Mouse (Mus musculus) forebrain, embryonic 15.5 days (tissue): ENCODE data around the gene Rab3c. TPM values are rescaled to one million over a fixed set of nuclear protein-coding genes. Genes with fewer than 3 reads are reported as not detected.

Experiments
- ATAC-seq: fragments of 200-750 bp; cut with Nextera tagmentation; replicated peaks from 2 replicates; pipeline ENCODE4 v1.8.0; 2017; ENCODE audit warnings: mild to moderate bottlenecking, moderate TSS enrichment, moderate library complexity
- H3K27ac ChIP-seq: fragments of 300-500 bp; sonication (generic); replicated peaks from 2 replicates; pipeline ENCODE4 v1.5.1; 2015; ENCODE audit warnings: mild to moderate bottlenecking, inconsistent platforms
- H3K27me3 ChIP-seq: fragments of 300-500 bp; sonication (generic); 2 replicates; pipeline ENCODE4 v1.6.1; 2015; ENCODE audit warnings: inconsistent platforms
- H3K36me3 ChIP-seq: fragments of 300-500 bp; sonication (generic); 2 replicates; pipeline ENCODE4 v1.6.1; 2015; ENCODE audit warnings: mild to moderate bottlenecking, inconsistent platforms
- H3K4me1 ChIP-seq: fragments of 300-500 bp; sonication (generic); 2 replicates; pipeline ENCODE4 v1.6.1; 2015; ENCODE audit warnings: inconsistent platforms
- H3K4me2 ChIP-seq: fragments of 300-500 bp; sonication (generic); replicated peaks from 2 replicates; pipeline ENCODE4 v1.6.1; 2015; ENCODE audit warnings: mild to moderate bottlenecking, inconsistent platforms
- H3K4me3 ChIP-seq: fragments of 300-500 bp; sonication (generic); 2 replicates; pipeline ENCODE4 v1.5.1; 2015; ENCODE audit warnings: mild to moderate bottlenecking, inconsistent platforms
- H3K9ac ChIP-seq: fragments of 300-500 bp; sonication (generic); replicated peaks from 2 replicates; pipeline ENCODE4 v1.6.1; 2015; ENCODE audit warnings: mild to moderate bottlenecking, inconsistent platforms
- H3K9me3 ChIP-seq: fragments of 300-500 bp; sonication (generic); 2 replicates; pipeline ENCODE4 v1.6.1; 2016; ENCODE audit warnings: inconsistent platforms
- WGBS: fragments of 180-500 bp; shearing (Covaris S2); methylation state at CpG from one replicate; pipeline ENCODE4 v1.1.7; 2015; ENCODE audit warnings: mixed read lengths; 5-methylcytosine and 5-hydroxymethylcytosine counted together
- polyA plus RNA-seq: library from polyadenylated mRNA; unstranded; fragments of >200 nt; fragmentation: Nextera tagmentation; extraction: Ambion mirVana; gene quantifications from 2 replicates; pipeline ENCODE4 v1.2.1, GENCODE M21; 2015

Rab3c gene
- polyA plus RNA-seq, 1 experiment from 2014 or later = 128 TPM

DNA sequence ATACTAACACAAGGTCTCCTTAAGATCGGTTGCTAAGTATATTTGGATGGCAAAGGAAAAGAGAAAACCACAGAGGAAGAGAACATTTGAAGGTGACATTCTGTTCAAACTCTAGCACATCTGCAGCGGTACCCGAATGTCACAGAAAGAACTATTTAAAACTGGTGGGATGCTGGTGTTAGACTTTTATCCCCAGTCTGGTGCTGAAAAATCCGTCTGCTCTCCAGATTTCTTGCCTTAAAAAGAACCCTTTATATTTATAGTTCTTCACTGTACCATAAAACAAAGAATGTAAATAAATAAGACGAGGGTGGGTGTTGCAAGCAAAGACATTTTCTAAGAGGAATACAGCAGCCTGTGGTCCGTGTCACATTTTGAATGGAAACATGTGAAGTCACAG lies 105.1 kb downstream of the Rab3c start:
- Histone ChIP-seq H3K9ac (no peak overlapping the region), H3K4me2 (no peak overlapping the region), H3K4me1 (no peaks in the 10 kb centered on the region), H3K27me3 (no peaks in the 10 kb centered on the region), H3K27ac (no peak overlapping the region), H3K4me3 (no peak overlapping the region), H3K9me3 (no peaks in the 10 kb centered on the region), H3K36me3 (no peaks in the 10 kb centered on the region)
- ATAC-seq = no peak
- 81% methylated on average over 6 of the region's 6 CpGs for WGBS

DNA sequence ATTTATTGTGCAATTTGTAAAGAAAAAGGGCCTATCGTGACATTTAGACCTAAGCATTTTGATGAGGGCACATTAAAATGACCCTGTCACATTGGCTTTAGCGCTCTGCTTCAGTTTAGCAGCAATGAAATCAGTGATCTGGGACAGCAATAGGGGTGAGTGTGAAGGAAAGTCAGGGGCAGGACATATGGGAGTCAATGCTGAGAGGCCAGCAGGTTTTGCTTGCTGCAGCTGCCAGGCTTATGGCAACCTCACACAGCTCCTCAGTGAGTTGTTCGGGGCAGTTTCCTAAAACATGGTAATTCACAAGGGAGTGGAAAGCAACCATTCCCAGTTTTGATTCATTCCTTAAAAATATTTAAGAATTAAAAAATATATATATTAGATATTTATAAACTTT lies 111.1 kb downstream of the Rab3c start:
- Histone ChIP-seq H3K4me2 (no peak overlapping the region), H3K4me1 (peaks cover 29% of the 10 kb centered on the region), H3K36me3 (no peaks in the 10 kb centered on the region), H3K27me3 (no peaks in the 10 kb centered on the region), H3K27ac (peak overlapping the region; percentile 55; the same call in 1 of the 2 replicates), H3K9me3 (no peaks in the 10 kb centered on the region), H3K4me3 (no peak overlapping the region), H3K9ac (no peak overlapping the region)
- 69% methylated on average over 3 of the region's 3 CpGs for WGBS
- ATAC-seq = no peak

DNA sequence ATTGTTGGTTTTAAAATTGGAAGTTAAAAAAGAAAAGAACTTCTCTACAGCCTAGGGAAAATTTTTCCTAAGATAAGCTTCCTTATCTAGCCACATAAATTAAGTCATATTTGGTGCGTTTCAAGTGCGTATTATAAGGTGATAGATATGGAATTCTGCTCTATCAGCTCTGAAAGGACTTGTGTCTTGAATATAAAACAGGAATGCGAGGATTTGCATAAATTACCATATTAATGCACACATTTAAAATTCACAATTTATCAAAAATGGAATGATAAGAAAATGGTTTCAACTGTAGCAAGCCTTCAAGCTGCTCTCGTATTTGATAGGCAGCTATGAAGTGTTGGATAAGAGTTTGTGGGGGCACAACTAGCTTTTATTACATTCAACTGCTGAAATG lies 111.6 kb downstream of the Rab3c start:
- 32% methylated on average over 4 of the region's 4 CpGs for WGBS

GRCm38 (mm10) chr13:110168570-110168969 lies 112.2 kb downstream of the Rab3c start:
- Histone ChIP-seq H3K9ac (no peak overlapping the region), H3K4me1 (peaks cover 29% of the 10 kb centered on the region), H3K27ac (peak overlapping the region; percentile 55), H3K4me2 (no peak overlapping the region), H3K36me3 (no peaks in the 10 kb centered on the region), H3K9me3 (no peaks in the 10 kb centered on the region), H3K27me3 (no peaks in the 10 kb centered on the region), H3K4me3 (no peak overlapping the region)
- no peak for ATAC-seq
- WGBS = 84% methylated on average over 4 of the region's 4 CpGs

More for the DNA sequence above, 111.6 kb downstream of the Rab3c start:
- H3K27ac ChIP-seq = peak overlapping the region; percentile 55
- no peak overlapping the region for H3K9ac ChIP-seq
- H3K4me1 ChIP-seq = peaks cover 29% of the 10 kb centered on the region
- H3K36me3 ChIP-seq = no peaks in the 10 kb centered on the region
- H3K4me3 ChIP-seq = no peak overlapping the region
- H3K27me3 ChIP-seq = no peaks in the 10 kb centered on the region
- 0 out of 2 replicates have a peak, but pooled peaks have one; percentile 44 for ATAC-seq
- H3K9me3 ChIP-seq = no peaks in the 10 kb centered on the region
- H3K4me2 ChIP-seq = no peak overlapping the region

DNA sequence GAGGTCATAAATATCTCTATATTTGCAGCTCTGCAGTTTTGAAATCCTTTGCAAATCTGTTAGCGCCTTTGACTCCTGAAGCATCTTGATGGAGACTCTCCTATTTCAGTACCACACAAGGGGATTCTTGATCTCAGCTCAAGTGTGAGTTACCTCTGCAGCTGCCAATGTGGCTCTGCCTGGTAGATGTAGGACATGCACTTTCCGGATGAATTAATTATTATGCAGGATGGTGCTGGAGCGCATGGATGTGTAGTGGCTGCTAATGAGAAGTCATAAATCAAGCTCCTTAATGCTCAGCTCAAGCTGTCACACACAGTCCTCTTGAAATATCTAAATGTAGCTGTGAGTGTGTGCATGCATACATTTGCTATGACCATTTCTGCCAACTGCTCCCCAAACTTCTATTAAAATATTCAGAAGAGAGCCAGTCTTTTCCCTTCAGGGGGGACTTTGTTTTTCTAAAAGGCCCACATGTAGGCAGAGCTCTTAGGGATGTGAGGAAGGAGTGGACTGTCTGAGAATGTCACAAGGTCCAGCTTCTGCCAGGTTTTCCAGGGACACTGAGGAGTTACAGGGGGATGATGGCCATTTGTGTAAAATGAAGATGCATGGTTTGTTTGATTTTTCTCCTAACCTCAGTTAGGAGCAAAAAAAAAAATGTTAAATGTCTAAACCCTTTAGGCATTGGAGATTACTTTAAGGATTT lies 114.0 kb downstream of the Rab3c start:
- no peak overlapping the region for H3K9ac ChIP-seq
- H3K27ac ChIP-seq = peak overlapping the region; percentile 24; the same call in 1 of the 2 replicates
- H3K36me3 ChIP-seq = no peaks in the 10 kb centered on the region
- H3K4me3 ChIP-seq = no peak overlapping the region
- no peak overlapping the region for H3K4me2 ChIP-seq
- ATAC-seq = peak; percentile 68; the same call in 1 of the 2 replicates
- WGBS = 46% methylated on average over 3 of the region's 3 CpGs
- peaks cover 29% of the 10 kb centered on the region for H3K4me1 ChIP-seq
- no peaks in the 10 kb centered on the region for H3K9me3 ChIP-seq
- no peaks in the 10 kb centered on the region for H3K27me3 ChIP-seq

- H3K4me2 ChIP-seq = no peak overlapping the region
- 32% methylated on average over 4 of the region's 4 CpGs for WGBS
- no peaks in the 10 kb centered on the region for H3K27me3 ChIP-seq
- no peak for ATAC-seq
- peaks cover 22% of the 10 kb centered on the region for H3K4me1 ChIP-seq
- no peak overlapping the region for H3K9ac ChIP-seq
- H3K9me3 ChIP-seq = no peaks in the 10 kb centered on the region
- no peak overlapping the region for H3K27ac ChIP-seq
- no peaks in the 10 kb centered on the region for H3K36me3 ChIP-seq
- H3K4me3 ChIP-seq = no peak overlapping the region
Measured at GRCm38 (mm10) chr13:110159980-110160379, 120.8 kb downstream of the Rab3c start.

DNA sequence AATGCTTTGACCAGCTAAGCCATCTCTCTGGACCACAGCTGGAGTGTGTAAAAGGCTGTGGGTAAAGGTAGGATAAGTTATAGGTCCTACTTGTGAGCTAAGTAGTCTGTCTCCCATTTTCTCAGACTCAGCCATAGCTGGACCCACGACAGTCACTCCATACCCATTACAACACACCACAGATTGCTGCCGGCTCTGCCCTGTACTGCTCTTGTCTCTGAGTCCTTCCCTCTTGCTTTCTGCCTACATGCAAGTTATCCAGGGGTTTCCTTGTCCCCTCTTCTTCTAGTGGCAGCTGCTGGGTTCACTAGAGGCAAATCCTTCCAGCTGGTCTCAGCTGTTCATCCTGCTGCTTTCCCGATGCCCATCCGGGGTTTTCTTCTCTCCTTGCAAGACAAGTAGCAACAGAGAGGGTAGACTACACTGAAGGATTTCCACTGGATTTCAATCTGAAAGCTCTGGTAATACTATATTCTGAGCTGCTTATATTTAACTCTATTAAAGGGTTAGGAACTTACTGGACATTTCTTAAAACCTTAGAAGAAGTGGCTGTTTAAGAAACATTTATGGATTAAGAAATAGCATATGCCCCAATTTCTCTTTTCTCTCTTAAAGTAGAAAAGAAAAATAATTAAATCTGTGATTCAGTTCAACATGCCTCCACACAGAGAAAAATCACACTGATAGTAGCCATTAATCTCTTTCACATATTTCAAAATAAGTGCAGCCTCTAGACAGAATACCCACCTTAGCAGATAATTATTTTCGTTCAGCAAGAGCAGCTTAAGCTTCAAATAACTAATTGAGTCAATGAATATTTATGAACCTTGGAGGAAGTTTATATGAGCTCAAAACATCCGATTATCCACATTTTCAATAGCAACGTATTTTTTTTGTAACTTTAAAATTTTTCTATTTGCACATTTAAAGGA lies 121.9 kb downstream of the Rab3c start:
- Histone ChIP-seq H3K36me3 (no peaks in the 10 kb centered on the region), H3K27ac (peak overlapping the region; percentile 36; the same call in 1 of the 2 replicates), H3K9ac (no peak overlapping the region), H3K4me2 (no peak overlapping the region), H3K9me3 (no peaks in the 10 kb centered on the region), H3K4me3 (no peak overlapping the region), H3K4me1 (peaks cover 22% of the 10 kb centered on the region), H3K27me3 (no peaks in the 10 kb centered on the region)
- WGBS = 31% methylated on average over 7 of the region's 7 CpGs
- 0 out of 2 replicates have a peak, but pooled peaks have one; percentile 31 for ATAC-seq

DNA sequence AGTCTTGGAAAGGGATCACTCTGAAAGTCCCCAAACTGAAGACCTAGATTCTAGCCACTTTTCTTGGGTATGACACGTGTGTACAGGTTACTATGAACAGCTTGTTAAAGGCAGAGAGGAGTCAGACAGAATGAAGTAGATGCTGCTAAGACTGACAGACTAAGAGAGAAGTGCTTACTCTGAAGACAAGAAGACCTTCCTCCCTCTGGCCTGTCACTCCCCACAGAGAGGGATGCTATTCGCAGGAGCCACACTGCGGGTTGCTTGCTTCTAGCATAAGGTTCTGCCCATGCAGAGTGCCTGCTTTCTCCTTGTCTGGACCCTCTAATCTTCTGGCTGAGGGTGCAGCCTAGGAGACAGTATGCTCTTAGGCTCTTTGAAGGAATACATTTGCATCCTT lies 135.3 kb downstream of the Rab3c start:
- no peaks in the 10 kb centered on the region for H3K27me3 ChIP-seq
- peaks cover 16% of the 10 kb centered on the region for H3K4me1 ChIP-seq
- no peak overlapping the region for H3K9ac ChIP-seq
- H3K9me3 ChIP-seq = no peaks in the 10 kb centered on the region
- H3K36me3 ChIP-seq = no peaks in the 10 kb centered on the region
- H3K4me2 ChIP-seq = no peak overlapping the region
- ATAC-seq = peak; percentile 36; the same call in 1 of the 2 replicates
- WGBS = 55% methylated on average over 3 of the region's 3 CpGs
- H3K4me3 ChIP-seq = no peak overlapping the region
- H3K27ac ChIP-seq = peak overlapping the region; percentile 70

GRCm38 (mm10) chr13:110145019-110145418 lies 135.8 kb downstream of the Rab3c start:
- peak overlapping the region; percentile 70 for H3K27ac ChIP-seq
- peaks cover 17% of the 10 kb centered on the region for H3K4me1 ChIP-seq
- no peak overlapping the region for H3K4me2 ChIP-seq
- WGBS = 19% methylated on average over 8 of the region's 8 CpGs
- no peaks in the 10 kb centered on the region for H3K9me3 ChIP-seq
- no peak overlapping the region for H3K9ac ChIP-seq
- H3K4me3 ChIP-seq = no peak overlapping the region
- H3K36me3 ChIP-seq = no peaks in the 10 kb centered on the region
- H3K27me3 ChIP-seq = no peaks in the 10 kb centered on the region
- peak; percentile 83 for ATAC-seq

DNA sequence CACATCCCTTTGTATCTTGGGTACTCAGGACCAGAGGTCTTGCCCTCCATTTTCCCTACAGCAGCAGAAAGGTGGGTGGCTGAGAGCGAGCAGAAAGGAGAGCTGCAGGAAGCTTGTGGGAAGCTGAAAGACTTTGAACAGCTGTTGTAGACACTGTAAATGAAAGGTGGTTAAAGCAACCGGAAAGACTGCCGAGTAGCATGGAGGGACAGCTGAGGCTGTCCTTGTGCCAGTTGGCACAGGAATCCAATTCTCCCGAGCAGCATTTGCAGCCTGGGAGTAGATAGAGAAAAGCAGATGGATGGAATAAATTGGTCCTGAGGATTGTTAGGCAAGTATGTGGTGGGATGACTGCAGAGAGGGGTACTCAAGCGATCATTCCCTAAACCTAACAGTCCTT lies 141.5 kb downstream of the Rab3c start:
- Histone ChIP-seq H3K27me3 (no peaks in the 10 kb centered on the region), H3K4me2 (no peak overlapping the region), H3K9me3 (no peaks in the 10 kb centered on the region), H3K4me3 (no peak overlapping the region), H3K27ac (peak overlapping the region; percentile 81), H3K4me1 (peaks cover 19% of the 10 kb centered on the region), H3K36me3 (no peaks in the 10 kb centered on the region), H3K9ac (no peak overlapping the region)
- 40% methylated on average over 5 of the region's 5 CpGs for WGBS
- peak; percentile 91 for ATAC-seq

DNA sequence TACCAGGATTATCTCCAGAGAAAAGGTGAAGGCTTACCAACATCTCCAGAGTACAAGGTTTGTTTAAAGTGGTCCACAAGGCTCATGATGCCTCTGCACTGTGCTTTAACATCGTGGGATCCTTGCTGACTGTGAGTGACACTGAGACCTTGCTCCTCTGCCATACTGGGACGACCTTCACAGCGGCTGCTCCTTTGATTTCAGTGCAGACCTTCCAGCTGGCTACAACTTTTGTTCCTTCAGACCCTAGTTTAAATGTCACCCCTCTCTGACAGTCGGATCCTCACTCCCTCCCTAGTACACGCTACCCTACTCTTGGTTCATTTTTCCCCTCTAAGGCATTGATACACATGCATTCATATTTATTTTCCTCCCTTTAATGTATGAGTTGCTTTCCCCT lies 142.2 kb downstream of the Rab3c start:
- H3K27ac ChIP-seq = peak overlapping the region; percentile 81
- peaks cover 17% of the 10 kb centered on the region for H3K4me1 ChIP-seq
- H3K4me2 ChIP-seq = no peak overlapping the region
- no peaks in the 10 kb centered on the region for H3K27me3 ChIP-seq
- WGBS = 68% methylated on average over 5 of the region's 5 CpGs
- no peak overlapping the region for H3K9ac ChIP-seq
- no peaks in the 10 kb centered on the region for H3K9me3 ChIP-seq
- ATAC-seq = peak; percentile 5; the same call in 1 of the 2 replicates
- no peaks in the 10 kb centered on the region for H3K36me3 ChIP-seq
- H3K4me3 ChIP-seq = no peak overlapping the region
